Mouse (Mus musculus) stomach, postnatal 0 days (tissue): ENCODE results near the gene Cbx7.

ENCODE experiments used
- CTCF ChIP-seq: IDR thresholded peaks from 2 replicates; pipeline ENCODE4 v1.5.1; 2016; ENCODE audit warnings: antibody characterized with exemption, low read depth, mild to moderate bottlenecking, moderate library complexity
- EP300 ChIP-seq: optimal IDR thresholded peaks from 2 replicates; pipeline ENCODE3; 2016; ENCODE audit warnings: antibody characterized with exemption

GRCm38 (mm10) chr15:80020516-80020915 lies 49.6 kb upstream of the Cbx7 start:
- no peak for TF ChIP-seq CTCF
- TF ChIP-seq EP300 = no peak
